Mouse (Mus musculus): ENCODE measurements around the gene Uhrf1.

- TF ChIP-seq POLR2A (IDR thresholded peaks at IDR 0.05; ENCODE audit: borderline replicate concordance, insufficient read depth, low read length): no peak
- TF ChIP-seq CTCF (IDR thresholded peaks at IDR 0.05; ENCODE audit: borderline replicate concordance, insufficient read depth, low read depth, low read length): no peak
These were observed 67.0 kb downstream of the Uhrf1 start for GRCm38 (mm10) chr17:56370090-56370489.

Data from cerebellum, adult 2 months (tissue).